In genomic region chr19:6979001-6979479, GRCm38 (mm10) we compare ENCODE assay signal across 7 mouse cellular contexts. TPM values are rescaled to one million over a fixed set of nuclear protein-coding genes. Genes with fewer than 3 reads are reported as not detected.
A peak's percentile ranks its signal among the peaks of the same experiment; 100 is the strongest.
DNase-seq lines count a peak whose midpoint lies in the region; ATAC-seq and TF ChIP-seq lines count a peak whose summit lies in the region.

No protein-coding gene starts in this region.

- H3K36me3 ChIP-seq in embryonic facial prominence, embryonic 14.5 days (ENCODE audit: control insufficient read depth, insufficient read depth, low read length): peaks cover 38% of the 10 kb centered on the region
- H3K36me3 ChIP-seq in intestine, embryonic 15.5 days: peaks cover 18% of the 10 kb centered on the region; the same call in 1 of the 2 replicates
- peaks cover 38% of the 10 kb centered on the region for H3K36me3 ChIP-seq in liver, embryonic 15.5 days (replicated peaks)

- H3K4me3 ChIP-seq in lung, adult 2 months (replicated peaks; ENCODE audit: extremely low read depth, low read depth, low read length): peak overlapping the region; percentile 80
- peak overlapping the region; percentile 78 for H3K4me3 ChIP-seq in embryonic facial prominence, embryonic 14.5 days (ENCODE audit: low read depth, low read length)
- peak overlapping the region; percentile 77 for H3K4me3 ChIP-seq in intestine, embryonic 15.5 days (replicated peaks)
- H3K4me3 ChIP-seq in liver, embryonic 15.5 days (replicated peaks): peak overlapping the region; percentile 77

- H3K9ac ChIP-seq in embryonic facial prominence, embryonic 14.5 days (ENCODE audit: low read depth, low read length): peak overlapping the region; percentile 60
- H3K9ac ChIP-seq in intestine, embryonic 15.5 days: peak overlapping the region; percentile 89
- peak overlapping the region; percentile 71 for H3K9ac ChIP-seq in liver, embryonic 15.5 days

- H3K4me1 ChIP-seq in lung, adult 2 months (ENCODE audit: control insufficient read depth, insufficient read depth, low read length): peaks cover 15% of the 10 kb centered on the region
- peaks cover 27% of the 10 kb centered on the region for H3K4me1 ChIP-seq in embryonic facial prominence, embryonic 14.5 days (ENCODE audit: control insufficient read depth, insufficient read depth, low read length)
- peaks cover 35% of the 10 kb centered on the region for H3K4me1 ChIP-seq in intestine, embryonic 15.5 days (replicated peaks)
- H3K4me1 ChIP-seq in liver, embryonic 15.5 days (replicated peaks): peaks cover 72% of the 10 kb centered on the region

- H3K27me3 ChIP-seq in embryonic facial prominence, embryonic 14.5 days (replicated peaks; ENCODE audit: control insufficient read depth, insufficient read depth, low read length): no peaks in the 10 kb centered on the region
- H3K27me3 ChIP-seq in intestine, embryonic 15.5 days (replicated peaks): no peaks in the 10 kb centered on the region
- no peaks in the 10 kb centered on the region for H3K27me3 ChIP-seq in liver, embryonic 15.5 days

- H3K4me2 ChIP-seq in embryonic facial prominence, embryonic 14.5 days (ENCODE audit: low read depth, low read length): peak overlapping the region; percentile 92
- peak overlapping the region; percentile 87 for H3K4me2 ChIP-seq in intestine, embryonic 15.5 days (replicated peaks)
- peak overlapping the region; percentile 98 for H3K4me2 ChIP-seq in liver, embryonic 15.5 days

- no peaks in the 10 kb centered on the region for H3K9me3 ChIP-seq in embryonic facial prominence, embryonic 14.5 days (ENCODE audit: control insufficient read depth, low read length)
- H3K9me3 ChIP-seq in intestine, embryonic 15.5 days: no peaks in the 10 kb centered on the region
- no peaks in the 10 kb centered on the region for H3K9me3 ChIP-seq in liver, embryonic 15.5 days (replicated peaks)

- H3K27ac ChIP-seq in embryonic facial prominence, embryonic 14.5 days (replicated peaks; ENCODE audit: low read depth, low read length): peak overlapping the region; percentile 23
- peak overlapping the region; percentile 90 for H3K27ac ChIP-seq in intestine, embryonic 15.5 days
- H3K27ac ChIP-seq in liver, embryonic 15.5 days (replicated peaks): peak overlapping the region; percentile 91

- no peak for TF ChIP-seq POLR2A in lung, adult 2 months (IDR thresholded peaks at IDR 0.05; ENCODE audit: borderline replicate concordance, extremely low read depth, low read depth, low read length)

- no peak for TF ChIP-seq CTCF in lung, adult 2 months (IDR thresholded peaks at IDR 0.05; ENCODE audit: insufficient read depth, low read length)

- no peak for DNase-seq in lung, adult 2 months
- DNase-seq in lung, postnatal 36 days: no peak
- peak; percentile 84 for DNase-seq in adipocyte (ENCODE audit: low spot score)
- DNase-seq in embryonic facial prominence, embryonic 14.5 days (ENCODE audit: low spot score): peak; percentile 50
- DNase-seq in testis, postnatal 14 days (ENCODE audit: low spot score): peak; percentile 54

- ATAC-seq in embryonic facial prominence, embryonic 14.5 days (ENCODE audit: low read depth): no peak
- no peak for ATAC-seq in intestine, embryonic 15.5 days
- ATAC-seq in liver, embryonic 15.5 days (ENCODE audit: insufficient read depth): no peak

- WGBS in lung, adult 2 months: 13% methylated on average over 11 of the region's 11 CpGs
- WGBS in embryonic facial prominence, embryonic 14.5 days: 7% methylated on average over 10 of the region's 11 CpGs
- WGBS in intestine, embryonic 15.5 days: 8% methylated on average over 11 of the region's 11 CpGs
- 7% methylated on average over 11 of the region's 11 CpGs for WGBS in liver, embryonic 15.5 days (ENCODE audit: insufficient replicate concordance)

RNA-seq across cellular contexts. Expression of gene Fkbp2, which starts 1.3 kb away (rescaled TPM):
- polyA plus RNA-seq in lung, adult 2 months (2012; rRNA removed): 42.3 and 51.3 TPM in 2 replicates
- polyA plus RNA-seq in embryonic facial prominence, embryonic 14.5 days (2014; fragmentation: Nextera tagmentation; extraction: Ambion mirVana): 72.4 and 81.0 TPM in 2 replicates
- polyA plus RNA-seq in intestine, embryonic 15.5 days (2015; fragmentation: Nextera tagmentation; extraction: Ambion mirVana): 154 and 170 TPM in 2 replicates
- 88.3 and 101 TPM in 2 replicates for polyA plus RNA-seq in liver, embryonic 15.5 days (2015; fragmentation: Nextera tagmentation; extraction: Ambion mirVana)

RNA-seq across cellular contexts. Expression of gene Plcb3, which starts 2.8 kb away (rescaled TPM):
- 109 and 124 TPM in 2 replicates for polyA plus RNA-seq in lung, adult 2 months (2012; rRNA removed)
- polyA plus RNA-seq in embryonic facial prominence, embryonic 14.5 days (2014; fragmentation: Nextera tagmentation; extraction: Ambion mirVana): 31.4 and 36.8 TPM in 2 replicates
- polyA plus RNA-seq in intestine, embryonic 15.5 days (2015; fragmentation: Nextera tagmentation; extraction: Ambion mirVana): 187 and 198 TPM in 2 replicates
- polyA plus RNA-seq in liver, embryonic 15.5 days (2015; fragmentation: Nextera tagmentation; extraction: Ambion mirVana): 5.9 and 6.8 TPM in 2 replicates

RNA-seq across cellular contexts. Expression of gene Ppp1r14b, which starts 4.3 kb away (rescaled TPM):
- polyA plus RNA-seq in lung, adult 2 months (2012; rRNA removed): 47.1 and 53.6 TPM in 2 replicates
- polyA plus RNA-seq in embryonic facial prominence, embryonic 14.5 days (2014; fragmentation: Nextera tagmentation; extraction: Ambion mirVana): 277 and 302 TPM in 2 replicates
- polyA plus RNA-seq in intestine, embryonic 15.5 days (2015; fragmentation: Nextera tagmentation; extraction: Ambion mirVana): 177 and 188 TPM in 2 replicates
- 51.4 and 55.8 TPM in 2 replicates for polyA plus RNA-seq in liver, embryonic 15.5 days (2015; fragmentation: Nextera tagmentation; extraction: Ambion mirVana)

RNA-seq across cellular contexts. Expression of gene Vegfb, which starts 8.4 kb away (rescaled TPM):
- 30.1 and 35.3 TPM in 2 replicates for polyA plus RNA-seq in lung, adult 2 months (2012; rRNA removed)
- polyA plus RNA-seq in embryonic facial prominence, embryonic 14.5 days (2014; fragmentation: Nextera tagmentation; extraction: Ambion mirVana): 41.0 and 43.9 TPM in 2 replicates
- 44.0 and 46.7 TPM in 2 replicates for polyA plus RNA-seq in intestine, embryonic 15.5 days (2015; fragmentation: Nextera tagmentation; extraction: Ambion mirVana)
- polyA plus RNA-seq in liver, embryonic 15.5 days (2015; fragmentation: Nextera tagmentation; extraction: Ambion mirVana): 15.5 and 15.6 TPM in 2 replicates

RNA-seq across cellular contexts. Expression of gene Dnajc4, which starts 13.3 kb away (rescaled TPM):
- polyA plus RNA-seq in lung, adult 2 months (2012; rRNA removed): 36.9 and 38.9 TPM in 2 replicates
- polyA plus RNA-seq in embryonic facial prominence, embryonic 14.5 days (2014; fragmentation: Nextera tagmentation; extraction: Ambion mirVana): 21.7 and 22.1 TPM in 2 replicates
- 22.7 and 27.5 TPM in 2 replicates for polyA plus RNA-seq in intestine, embryonic 15.5 days (2015; fragmentation: Nextera tagmentation; extraction: Ambion mirVana)
- polyA plus RNA-seq in liver, embryonic 15.5 days (2015; fragmentation: Nextera tagmentation; extraction: Ambion mirVana): 10.2 and 10.9 TPM in 2 replicates

Comparison
In these comparisons a context has a peak if more than half of its experiments do, and no peak if none do; other contexts are left out.
1. DNase-seq: peak in adipocyte (single experiment), embryonic facial prominence, embryonic 14.5 days (single experiment) and testis, postnatal 14 days (single experiment); none in lung, adult 2 months (single experiment) and lung, postnatal 36 days (single experiment).
2. H3K27ac ChIP-seq: peak in every context shown above with its lines; median percentile 91 in liver, embryonic 15.5 days; 90 in intestine, embryonic 15.5 days; 23 in embryonic facial prominence, embryonic 14.5 days.
3. Peak in every context shown above with its lines, with median percentiles within 50 percentile points of each other: H3K4me3 ChIP-seq, H3K4me2 ChIP-seq and H3K9ac ChIP-seq.